Mouse (Mus musculus): ENCODE measurements at regions not wholly inside any gene's neighbourhood (a gene's known extent, or its start where the extent isn't known, plus 50 kb on each side); places are given as distances from the start of the nearest gene placed in this dataset.

- TF ChIP-seq CTCF (IDR thresholded peaks at IDR 0.05): no peak
- no peak for TF ChIP-seq EP300 (IDR thresholded peaks at IDR 0.05)
Observed at GRCm38 (mm10) chr7:113107965-113108364, 99.3 kb upstream of the Arntl start.

Data from lung, postnatal 0 days (tissue).